Mouse (Mus musculus): ENCODE results near the gene Tmem184a. TPM values are rescaled to one million over a fixed set of nuclear protein-coding genes. Genes with fewer than 3 reads are reported as not detected.

The Tmem184a gene
- total RNA-seq (2021): not detected

GRCm38 (mm10) chr5:139819538-139820181, at the start of gene Tmem184a:
Gene Tmem184a (minus strand): TSS chr5:139819917.
- DNase-seq: no peak
- intact Hi-C loops (cut with DNase I): no loop called here

GRCm38 (mm10) chr5:139862759-139863158, 43.0 kb upstream of the Tmem184a start:
- peak; percentile 52 to 62 for DNase-seq
- intact Hi-C loops (cut with DNase I): no loop called here

- intact Hi-C loops (cut with DNase I): no loop called here
- no peak for DNase-seq
These were observed 40.8 kb upstream of the Tmem184a start for GRCm38 (mm10) chr5:139860328-139861104.

- DNase-seq: no peak
- intact Hi-C loops (cut with DNase I): no loop called here
These were observed 30.1 kb upstream of the Tmem184a start for GRCm38 (mm10) chr5:139849626-139850320.

- no peak for DNase-seq
- intact Hi-C loops (cut with DNase I): loop anchor here (2.0 to 10.0 kb wide), 5 partner anchors 94 to 568 kb away; no protein-coding TSS in a partner anchor
These were observed 19.4 kb upstream of the Tmem184a start for GRCm38 (mm10) chr5:139839142-139839541.

GRCm38 (mm10) chr5:139838476-139838892, 18.8 kb upstream of the Tmem184a start:
- intact Hi-C loops (cut with DNase I): loop anchor here (1.0 to 10.0 kb wide), 8 partner anchors 94 to 698 kb away; no protein-coding TSS in a partner anchor
- DNase-seq: peak; percentile 68 to 71

- intact Hi-C loops (cut with DNase I): loop anchor here (5.0 to 10.0 kb wide), 2 partner anchors 359 to 572 kb away; no protein-coding TSS in a partner anchor
- no peak for DNase-seq
These were observed 16.0 kb upstream of the Tmem184a start for GRCm38 (mm10) chr5:139835706-139836105.

GRCm38 (mm10) chr5:139832125-139832524, 12.4 kb upstream of the Tmem184a start:
- DNase-seq: no peak
- intact Hi-C loops (cut with DNase I): loop anchor here (10.0 kb wide), 1 partner anchor 363 kb away; no protein-coding TSS in a partner anchor

GRCm38 (mm10) chr5:139830734-139831133, 11.0 kb upstream of the Tmem184a start:
- no peak for DNase-seq
- intact Hi-C loops (cut with DNase I): loop anchor here (10.0 kb wide), 1 partner anchor 364 kb away; no protein-coding TSS in a partner anchor

GRCm38 (mm10) chr5:139829384-139829783, 9.7 kb upstream of the Tmem184a start:
- intact Hi-C loops (cut with DNase I): no loop called here
- DNase-seq: no peak

GRCm38 (mm10) chr5:139827593-139827992, 7.9 kb upstream of the Tmem184a start:
- no peak for DNase-seq
- intact Hi-C loops (cut with DNase I): loop anchor here (2.0 kb wide), 1 partner anchor 53 kb away; the partner anchor contains the start of gene Ints1

- DNase-seq: peak; percentile 95 to 96
- intact Hi-C loops (cut with DNase I): loop anchor here (2.0 kb wide), 1 partner anchor 52 kb away; the partner anchor contains the start of gene Ints1
These were observed 6.8 kb upstream of the Tmem184a start, which contains the start of the genes Gm26938 and Psmg3 for GRCm38 (mm10) chr5:139826357-139827055. Gene Gm26938 (minus strand): TSS chr5:139826407. Gene Psmg3 (minus strand): TSS chr5:139826885.

GRCm38 (mm10) chr5:139825947-139826346, 6.2 kb upstream of the Tmem184a start:
- intact Hi-C loops (cut with DNase I): loop anchor here (2.0 kb wide), 1 partner anchor 51 kb away; the partner anchor contains the start of gene Ints1
- no peak for DNase-seq

GRCm38 (mm10) chr5:139824531-139824930, 4.8 kb upstream of the Tmem184a start:
- intact Hi-C loops (cut with DNase I): no loop called here
- DNase-seq: no peak

- no peak for DNase-seq
- intact Hi-C loops (cut with DNase I): no loop called here
These were observed 2.0 kb upstream of the Tmem184a start for GRCm38 (mm10) chr5:139821466-139822459.

- no peak for DNase-seq
- intact Hi-C loops (cut with DNase I): loop anchor here (1.0 kb wide), 1 partner anchor 102 kb away; no protein-coding TSS in a partner anchor
These were observed 916 bp downstream of the Tmem184a start for GRCm38 (mm10) chr5:139818801-139819200.

- intact Hi-C loops (cut with DNase I): loop anchor here (1.0 kb wide), 1 partner anchor 101 kb away; no protein-coding TSS in a partner anchor
- DNase-seq: no peak
These were observed 1.7 kb downstream of the Tmem184a start for GRCm38 (mm10) chr5:139818056-139818455.

- no peak for DNase-seq
These were observed 2.4 kb downstream of the Tmem184a start for GRCm38 (mm10) chr5:139817292-139817691.

More at GRCm38 (mm10) chr5:139817292-139817691, 2.4 kb downstream of the Tmem184a start:
- intact Hi-C loops (cut with DNase I): loop anchor here (2.0 kb wide), 1 partner anchor 40 kb away; no protein-coding TSS in a partner anchor

Data from heart, postnatal 36 days (tissue).